Mouse (Mus musculus) lung, postnatal 10 days (tissue): ENCODE measurements around the gene Add3.
A peak's percentile ranks its signal among the peaks of the same experiment; 100 is the strongest.

Experiments
- DNase-seq: peaks from one replicate; pipeline ENCODE4 v3.0.0; 2021

Gene Add3

GRCm38 (mm10) chr19:53243956-53244355 is 103.7 kb downstream of the Add3 start:
- no peak for DNase-seq

GRCm38 (mm10) chr19:53247558-53247957 is 107.3 kb downstream of the Add3 start:
- no peak for DNase-seq

DNA sequence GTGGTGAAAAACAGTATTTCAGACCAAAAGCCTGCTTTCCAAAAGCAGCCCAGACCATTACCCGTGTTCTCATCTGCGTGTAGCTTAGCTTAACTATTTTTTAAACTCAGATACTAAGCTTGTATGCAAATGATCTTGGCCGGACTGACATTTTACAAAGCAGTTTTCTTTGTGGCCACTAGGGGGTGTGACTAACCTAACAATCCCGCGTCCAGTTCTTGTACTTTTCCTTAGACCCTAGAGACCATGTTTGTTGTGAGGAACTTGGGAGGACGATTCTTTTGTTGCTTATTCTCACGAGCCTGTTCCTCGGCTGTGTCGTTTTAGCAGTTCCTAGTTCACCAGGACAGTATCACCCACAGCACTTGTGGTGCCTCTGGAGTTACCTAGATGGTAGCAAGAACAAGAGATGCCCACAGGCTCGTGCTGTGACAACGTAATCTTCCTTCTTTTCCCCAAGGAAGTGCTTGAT is 107.8 kb downstream of the Add3 start:
- peak; percentile 70 for DNase-seq

DNA sequence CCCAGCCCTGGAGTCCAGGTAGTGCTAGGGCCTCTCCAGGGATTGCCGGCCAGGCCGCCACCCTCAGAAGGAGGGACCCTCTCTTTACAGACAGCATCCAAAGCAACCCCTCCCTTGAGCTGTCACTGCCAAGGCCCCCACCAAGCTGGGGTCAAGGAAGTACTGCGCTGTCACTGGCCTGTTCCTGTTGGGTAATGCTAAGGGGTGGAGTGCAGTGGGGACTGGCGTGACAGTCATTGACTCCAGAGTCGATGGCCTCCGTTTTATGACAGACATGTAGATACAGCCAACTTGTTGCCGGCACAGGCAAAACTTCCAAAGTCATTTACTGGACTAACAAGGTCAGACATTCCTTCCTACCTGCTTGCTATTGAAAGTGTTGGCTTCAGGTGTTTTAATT is 110.8 kb downstream of the Add3 start:
- no peak for DNase-seq

DNA sequence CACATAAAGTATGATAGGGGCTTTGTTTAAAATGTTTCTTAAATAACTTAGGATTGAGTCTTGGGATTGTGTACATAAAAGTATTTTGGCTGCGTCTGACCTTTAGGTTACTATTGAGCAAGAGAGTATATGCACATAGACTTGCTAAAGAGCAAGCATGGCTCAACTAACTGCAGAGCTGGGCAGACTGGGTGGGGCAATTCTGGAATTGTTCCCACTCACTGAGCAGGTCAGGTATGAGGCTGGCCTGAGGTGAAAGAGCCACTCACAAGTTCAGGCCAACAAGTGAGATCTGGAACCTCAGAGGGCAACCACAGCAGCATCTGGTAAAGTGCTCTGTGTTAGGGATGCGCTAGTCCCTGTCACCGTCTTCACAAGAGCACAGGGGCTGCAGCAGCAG is 111.4 kb downstream of the Add3 start:
- DNase-seq: peak; percentile 28

DNA sequence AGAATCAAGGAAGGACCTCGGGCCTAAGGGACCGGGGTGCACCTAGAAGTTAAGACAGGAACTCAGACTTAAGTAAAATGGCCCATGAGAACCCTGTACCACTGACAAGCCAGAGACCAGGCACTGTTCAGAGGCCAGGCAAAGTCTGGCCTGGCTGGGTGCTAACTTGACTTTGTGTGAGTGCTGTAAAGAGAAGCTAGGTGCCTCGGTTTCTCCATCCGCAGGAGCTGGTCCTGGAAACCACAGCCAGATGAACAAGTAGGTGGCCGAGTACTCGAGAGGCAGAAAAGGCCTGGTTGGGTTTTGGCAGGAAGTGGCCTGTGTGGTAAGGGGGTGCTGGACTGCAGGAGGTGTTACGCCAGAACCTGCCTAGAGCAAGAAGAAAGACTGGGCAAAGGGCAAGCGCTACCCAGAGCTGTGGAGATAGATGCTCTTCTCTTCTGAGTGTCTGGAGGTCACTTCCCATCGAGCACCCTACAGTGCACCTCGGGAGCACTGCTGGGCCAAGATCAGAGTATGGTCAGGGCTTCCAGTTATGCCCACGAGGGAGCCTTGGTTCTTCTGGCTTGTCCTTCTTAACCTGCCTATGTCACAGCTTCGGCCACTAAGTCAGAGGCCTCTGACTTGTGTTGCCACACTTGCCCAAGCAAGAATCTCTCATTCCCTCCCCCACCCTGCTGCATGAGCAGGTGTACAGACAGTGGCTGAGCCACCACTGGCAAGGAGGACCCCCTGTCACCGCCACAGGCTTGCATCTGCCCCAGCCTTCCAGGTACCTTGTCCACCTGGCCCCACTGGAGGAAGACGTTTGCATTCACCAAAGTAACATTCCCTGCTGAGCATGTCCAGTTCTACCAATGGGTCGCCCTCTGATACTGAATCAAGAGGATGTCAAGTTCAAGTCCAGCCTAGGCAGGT is 112.1 kb downstream of the Add3 start:
- DNase-seq: no peak

DNA sequence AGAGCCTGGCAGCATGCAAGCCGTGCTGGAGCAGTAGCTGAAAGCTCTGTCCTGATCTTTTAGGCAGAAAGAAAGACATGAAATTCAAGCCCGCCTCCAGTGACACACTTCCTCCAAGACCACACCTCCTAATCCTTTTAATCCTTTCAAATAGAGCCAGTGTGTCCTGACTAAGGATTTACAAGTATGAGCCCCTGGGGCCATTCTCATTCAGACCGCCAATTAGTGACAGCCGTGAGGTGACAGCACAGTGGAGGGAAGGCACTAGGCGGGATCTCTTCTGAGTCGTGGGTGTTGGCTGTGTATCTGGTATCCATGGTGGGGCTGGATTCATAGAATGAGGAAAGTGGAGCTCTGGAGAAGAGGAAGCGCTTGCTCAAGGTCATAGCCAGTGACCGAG is 116.1 kb downstream of the Add3 start:
- DNase-seq: no peak

- no peak for DNase-seq
Observed at GRCm38 (mm10) chr19:53256991-53257594, 116.8 kb downstream of the Add3 start.

DNA sequence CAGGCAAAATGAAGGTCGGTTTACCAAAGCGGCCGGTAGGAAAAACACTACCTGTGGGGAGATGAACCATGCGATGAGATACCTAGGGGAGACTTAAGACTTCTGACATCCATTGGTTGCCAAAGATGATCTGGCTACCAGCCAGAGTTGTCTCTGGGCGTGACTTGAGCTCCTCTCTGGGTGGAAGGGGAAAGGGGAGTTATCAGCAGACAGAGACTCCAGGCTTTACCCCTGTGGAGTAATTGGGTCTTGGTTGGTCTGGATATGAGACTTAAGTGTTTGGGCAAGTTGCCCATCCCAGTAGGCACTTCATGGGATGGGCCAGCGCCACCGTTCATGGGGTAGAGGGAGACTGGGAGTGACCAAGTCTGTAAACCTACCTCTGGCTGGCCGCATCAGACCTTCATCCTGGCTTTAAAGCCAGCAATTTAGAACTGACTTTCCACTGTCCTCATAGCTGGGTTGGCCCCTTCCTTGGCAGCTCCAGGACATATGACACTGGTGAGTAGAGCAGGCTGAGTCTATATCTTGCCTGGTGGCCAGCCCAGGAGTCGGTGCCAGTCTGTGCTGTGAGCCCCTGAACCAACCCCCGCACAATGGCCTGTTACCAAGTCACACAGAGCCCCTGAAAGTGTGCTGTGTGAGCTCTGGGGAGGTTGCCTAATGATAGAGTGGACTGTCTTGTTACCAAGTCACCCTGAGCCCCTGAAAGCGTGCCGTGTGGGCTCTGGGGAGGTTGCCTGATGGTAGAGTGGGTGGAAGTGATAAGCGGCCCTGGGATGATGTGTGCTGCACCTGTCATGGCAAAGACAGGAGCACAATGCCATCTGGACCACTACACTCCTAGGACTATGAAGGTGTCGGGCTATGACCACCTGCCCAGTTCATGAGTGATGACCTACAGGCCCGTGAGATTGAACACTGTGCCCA is 117.7 kb downstream of the Add3 start:
- peak; percentile 26 for DNase-seq

GRCm38 (mm10) chr19:53258740-53259506 is 118.7 kb downstream of the Add3 start:
- DNase-seq: no peak

DNA sequence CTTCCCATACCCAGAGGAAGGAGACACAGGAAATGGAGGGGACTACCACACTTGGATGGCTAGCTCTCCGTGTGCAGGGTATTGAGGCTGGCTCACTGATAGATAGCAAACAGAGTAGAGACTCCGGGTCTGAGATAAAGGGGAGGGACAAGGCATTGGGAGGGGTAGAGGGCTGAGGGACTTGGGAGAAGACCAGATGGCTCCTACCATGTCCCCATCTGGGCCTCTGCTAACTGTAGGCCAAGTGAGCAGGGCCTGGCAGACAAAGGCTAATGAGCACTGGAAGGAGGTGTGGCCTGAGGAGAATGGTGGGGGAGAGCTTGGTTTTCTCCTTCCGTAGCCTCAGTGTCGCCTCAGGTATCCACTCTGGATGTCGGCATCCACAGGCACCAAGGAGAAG is 119.3 kb downstream of the Add3 start:
- DNase-seq: no peak

GRCm38 (mm10) chr19:53260261-53260660 is 120.0 kb downstream of the Add3 start:
- peak; percentile 42 for DNase-seq

- DNase-seq: no peak
Observed at GRCm38 (mm10) chr19:53260828-53261227, 120.6 kb downstream of the Add3 start.

GRCm38 (mm10) chr19:53262061-53262460 is 121.8 kb downstream of the Add3 start:
- no peak for DNase-seq

DNA sequence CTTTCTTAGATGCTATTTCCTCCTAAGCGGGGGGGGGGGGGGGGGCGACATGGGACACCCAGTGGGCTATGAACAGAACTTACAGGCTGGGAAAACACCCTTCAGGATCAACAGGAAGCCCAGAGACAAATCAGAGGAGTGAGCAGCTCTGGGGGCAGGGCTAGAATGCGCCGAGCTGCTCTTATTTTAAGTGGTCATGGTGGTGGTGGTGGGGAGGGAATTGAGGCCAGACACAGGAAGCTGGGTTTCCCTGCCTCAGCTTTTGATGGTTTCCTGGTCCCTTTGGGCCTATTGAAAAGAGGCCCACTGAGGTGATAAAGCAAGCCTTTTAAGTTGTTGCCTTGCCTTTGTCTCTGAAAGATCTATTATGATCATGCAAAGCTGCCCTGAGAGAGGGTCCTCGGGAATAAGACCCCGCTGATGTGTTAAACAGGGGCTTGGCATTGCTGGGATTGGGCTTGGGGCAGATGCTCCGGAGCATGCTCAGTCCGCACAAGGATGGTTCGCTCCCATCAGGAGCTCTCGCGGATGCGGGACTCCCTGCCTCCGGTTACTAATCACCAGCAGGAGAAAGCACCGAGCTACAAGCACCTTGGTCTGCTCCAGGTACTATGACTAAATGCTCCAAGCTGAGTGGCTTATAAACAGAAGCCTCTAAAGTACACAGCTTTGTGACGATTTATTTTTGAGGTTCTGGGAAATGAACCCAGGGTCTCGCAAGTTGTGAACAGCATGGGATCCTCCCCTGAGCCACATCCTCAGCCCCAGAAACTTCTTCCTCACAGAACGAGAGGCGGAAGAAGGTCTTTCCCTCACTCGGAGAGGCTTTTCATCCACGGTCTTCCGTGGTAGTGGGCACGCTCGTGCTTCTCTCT is 123.9 kb downstream of the Add3 start:
- peak; percentile 28 for DNase-seq

- no peak for DNase-seq
Observed at GRCm38 (mm10) chr19:53264821-53265727, 124.8 kb downstream of the Add3 start.

- no peak for DNase-seq
Observed at GRCm38 (mm10) chr19:53267305-53267704, 127.1 kb downstream of the Add3 start.

DNA sequence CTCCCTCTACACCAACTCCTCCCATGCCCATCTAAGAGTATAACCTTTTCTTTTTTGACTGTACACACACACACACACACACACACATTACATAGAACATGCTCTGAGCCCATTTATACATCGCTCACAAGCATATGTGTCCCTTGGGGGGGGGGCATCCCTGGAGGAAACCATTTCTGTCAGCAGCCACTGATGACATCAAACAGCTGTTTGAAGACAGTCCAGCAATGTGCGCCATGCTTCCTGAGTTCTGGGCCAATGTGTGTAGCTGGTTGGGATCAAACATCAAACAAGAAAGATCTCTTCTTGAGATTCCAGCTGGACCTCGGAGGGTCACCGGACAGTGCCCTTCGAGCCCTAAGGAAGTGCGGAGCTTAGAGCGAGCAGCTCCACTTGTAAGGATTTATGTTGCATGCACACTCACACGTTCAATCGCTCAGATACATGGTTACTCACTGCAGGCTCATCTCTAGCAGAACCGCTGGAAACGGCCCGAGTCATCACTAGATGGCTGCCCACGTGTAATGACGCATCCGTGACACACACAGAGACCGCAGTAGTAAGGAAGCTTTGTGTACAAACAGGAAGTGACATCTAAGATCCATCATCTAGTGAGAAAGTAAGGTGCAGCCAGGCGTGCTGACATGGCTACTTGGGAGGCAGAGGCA is 132.9 kb downstream of the Add3 start:
- DNase-seq: peak; percentile 50

DNA sequence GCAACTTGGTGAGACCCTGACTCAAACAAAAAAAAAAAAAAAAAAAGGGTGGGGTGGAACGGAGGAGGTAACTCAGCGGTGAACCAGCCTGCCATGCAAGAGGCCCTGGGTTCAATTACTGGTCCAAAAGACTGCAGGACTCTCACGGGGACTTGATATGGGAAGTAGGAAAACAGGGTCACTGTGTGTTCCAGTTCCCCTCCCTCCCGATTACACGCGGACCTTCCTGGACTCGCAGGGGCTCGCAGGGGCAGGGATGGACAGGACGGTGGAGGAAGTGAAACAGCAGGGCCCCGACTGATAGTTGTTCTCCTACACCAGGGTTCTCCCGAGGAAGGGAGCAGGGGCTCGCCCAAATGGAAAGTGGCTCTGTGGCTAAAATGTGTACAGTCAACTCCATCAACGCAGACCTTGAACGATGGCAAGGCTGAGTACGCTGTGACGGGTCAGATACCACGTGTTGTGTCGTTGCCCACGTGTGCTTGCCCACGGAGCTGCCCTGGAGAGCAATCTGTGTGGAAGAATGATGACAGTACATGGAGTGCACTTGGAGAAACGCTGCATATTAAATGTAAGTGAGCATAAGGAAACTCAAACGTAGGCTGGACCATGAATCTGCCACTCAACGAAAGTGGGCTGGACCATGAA is 133.7 kb downstream of the Add3 start:
- no peak for DNase-seq
